Mouse (Mus musculus): ENCODE measurements around the gene Xbp1. TPM values are rescaled to one million over a fixed set of nuclear protein-coding genes. Genes with fewer than 3 reads are reported as not detected.

The Xbp1 gene
- polyA plus RNA-seq, 1 experiment from 2014 or later = 189 TPM

- no peak overlapping the region for H3K9ac ChIP-seq
- H3K27ac ChIP-seq = no peak overlapping the region
- no peak overlapping the region for H3K4me2 ChIP-seq
- H3K27me3 ChIP-seq = no peaks in the 10 kb centered on the region
- H3K36me3 ChIP-seq = no peaks in the 10 kb centered on the region
- no peak for ATAC-seq (replicated peaks; ENCODE audit: low FRiP score)
- H3K9me3 ChIP-seq (replicated peaks) = no peaks in the 10 kb centered on the region
- WGBS = 73% methylated on average over 12 of the region's 12 CpGs
- no peak overlapping the region for H3K4me3 ChIP-seq (replicated peaks)
- H3K4me1 ChIP-seq = peaks cover 14% of the 10 kb centered on the region
Measured at GRCm38 (mm10) chr11:5495286-5495832, 25.1 kb upstream of the Xbp1 start.

- no peak overlapping the region for H3K9ac ChIP-seq
- no peak for ATAC-seq (replicated peaks; ENCODE audit: low FRiP score)
- H3K4me1 ChIP-seq = peaks cover 14% of the 10 kb centered on the region
- H3K4me3 ChIP-seq (replicated peaks) = no peak overlapping the region
- no peaks in the 10 kb centered on the region for H3K27me3 ChIP-seq
- no peaks in the 10 kb centered on the region for H3K9me3 ChIP-seq (replicated peaks)
- 87% methylated on average over 5 of the region's 5 CpGs for WGBS
- H3K4me2 ChIP-seq = no peak overlapping the region
- no peaks in the 10 kb centered on the region for H3K36me3 ChIP-seq
- H3K27ac ChIP-seq = no peak overlapping the region
Measured at GRCm38 (mm10) chr11:5495906-5496305, 24.6 kb upstream of the Xbp1 start.

- H3K36me3 ChIP-seq = no peaks in the 10 kb centered on the region
- WGBS = 92% methylated on average over 13 of the region's 13 CpGs
- H3K9me3 ChIP-seq (replicated peaks) = no peaks in the 10 kb centered on the region
- H3K27ac ChIP-seq = no peak overlapping the region
- H3K4me1 ChIP-seq = peaks cover 14% of the 10 kb centered on the region
- no peak for ATAC-seq (replicated peaks; ENCODE audit: low FRiP score)
- H3K4me3 ChIP-seq (replicated peaks) = no peak overlapping the region
- no peaks in the 10 kb centered on the region for H3K27me3 ChIP-seq
- H3K4me2 ChIP-seq = no peak overlapping the region
- no peak overlapping the region for H3K9ac ChIP-seq
Measured at GRCm38 (mm10) chr11:5496559-5497248, 23.8 kb upstream of the Xbp1 start.

- H3K27me3 ChIP-seq = no peaks in the 10 kb centered on the region
- no peak for ATAC-seq (replicated peaks; ENCODE audit: low FRiP score)
- H3K9me3 ChIP-seq (replicated peaks) = no peaks in the 10 kb centered on the region
- 78% methylated on average over 9 of the region's 9 CpGs for WGBS
- no peak overlapping the region for H3K9ac ChIP-seq
- H3K36me3 ChIP-seq = no peaks in the 10 kb centered on the region
- H3K4me3 ChIP-seq (replicated peaks) = no peak overlapping the region
- H3K4me2 ChIP-seq = no peak overlapping the region
- peaks cover 14% of the 10 kb centered on the region for H3K4me1 ChIP-seq
- H3K27ac ChIP-seq = peak overlapping the region; percentile 79; the same call in 1 of the 2 replicates
Measured at GRCm38 (mm10) chr11:5498422-5498821, 22.0 kb upstream of the Xbp1 start.

GRCm38 (mm10) chr11:5498931-5499661 is 21.4 kb upstream of the Xbp1 start:
- peak; percentile 56; the same call in 1 of the 2 replicates for ATAC-seq (replicated peaks; ENCODE audit: low FRiP score)
- Histone ChIP-seq H3K27ac (peak overlapping the region; percentile 79), H3K4me2 (no peak overlapping the region), H3K9ac (no peak overlapping the region), H3K36me3 (no peaks in the 10 kb centered on the region), H3K4me1 (peaks cover 14% of the 10 kb centered on the region), H3K9me3 (replicated peaks) (no peaks in the 10 kb centered on the region), H3K4me3 (replicated peaks) (no peak overlapping the region), H3K27me3 (no peaks in the 10 kb centered on the region)
- 56% methylated on average over 13 of the region's 13 CpGs for WGBS

GRCm38 (mm10) chr11:5499961-5500644 is 20.4 kb upstream of the Xbp1 start:
- Histone ChIP-seq H3K9me3 (replicated peaks) (no peaks in the 10 kb centered on the region), H3K4me1 (peaks cover 14% of the 10 kb centered on the region), H3K36me3 (no peaks in the 10 kb centered on the region), H3K4me3 (replicated peaks) (no peak overlapping the region), H3K4me2 (no peak overlapping the region), H3K9ac (no peak overlapping the region), H3K27ac (no peak overlapping the region), H3K27me3 (no peaks in the 10 kb centered on the region)
- 87% methylated on average over 11 of the region's 11 CpGs for WGBS
- no peak for ATAC-seq (replicated peaks; ENCODE audit: low FRiP score)

- Histone ChIP-seq H3K4me2 (no peak overlapping the region), H3K4me3 (replicated peaks) (no peak overlapping the region), H3K4me1 (peaks cover 19% of the 10 kb centered on the region), H3K36me3 (no peaks in the 10 kb centered on the region), H3K27me3 (no peaks in the 10 kb centered on the region), H3K27ac (no peak overlapping the region), H3K9ac (no peak overlapping the region), H3K9me3 (replicated peaks) (no peaks in the 10 kb centered on the region)
- no peak for ATAC-seq (replicated peaks; ENCODE audit: low FRiP score)
- 76% methylated on average over 13 of the region's 13 CpGs for WGBS
Measured at GRCm38 (mm10) chr11:5500903-5501741, 19.3 kb upstream of the Xbp1 start.

- no peak overlapping the region for H3K4me2 ChIP-seq
- no peaks in the 10 kb centered on the region for H3K9me3 ChIP-seq (replicated peaks)
- H3K27ac ChIP-seq = no peak overlapping the region
- no peaks in the 10 kb centered on the region for H3K36me3 ChIP-seq
- no peaks in the 10 kb centered on the region for H3K27me3 ChIP-seq
- no peak for ATAC-seq (replicated peaks; ENCODE audit: low FRiP score)
- H3K4me3 ChIP-seq (replicated peaks) = no peak overlapping the region
- no peak overlapping the region for H3K9ac ChIP-seq
- H3K4me1 ChIP-seq = peaks cover 21% of the 10 kb centered on the region
- 83% methylated on average over 10 of the region's 10 CpGs for WGBS
Measured at GRCm38 (mm10) chr11:5502351-5503051, 18.0 kb upstream of the Xbp1 start.

- Histone ChIP-seq H3K9me3 (replicated peaks) (no peaks in the 10 kb centered on the region), H3K4me1 (peaks cover 12% of the 10 kb centered on the region; the same call in 1 of the 2 replicates), H3K36me3 (no peaks in the 10 kb centered on the region), H3K27me3 (no peaks in the 10 kb centered on the region), H3K4me2 (peak overlapping the region; percentile 40), H3K9ac (0 out of 2 replicates have a peak overlapping the region, but pooled peaks have one; percentile 11), H3K4me3 (replicated peaks) (peak overlapping the region; percentile 14), H3K27ac (peak overlapping the region; percentile 29)
- ATAC-seq (replicated peaks; ENCODE audit: low FRiP score) = peak; percentile 56; the same call in 1 of the 2 replicates
- WGBS = 15% methylated on average over 18 of the region's 18 CpGs
Measured at GRCm38 (mm10) chr11:5505856-5506575, 14.4 kb upstream of the Xbp1 start.

- Histone ChIP-seq H3K9me3 (replicated peaks) (no peaks in the 10 kb centered on the region), H3K4me2 (no peak overlapping the region), H3K9ac (no peak overlapping the region), H3K4me3 (replicated peaks) (no peak overlapping the region), H3K4me1 (peaks cover 12% of the 10 kb centered on the region; the same call in 1 of the 2 replicates), H3K27ac (no peak overlapping the region), H3K36me3 (no peaks in the 10 kb centered on the region), H3K27me3 (no peaks in the 10 kb centered on the region)
- WGBS = 79% methylated on average over 8 of the region's 8 CpGs
- no peak for ATAC-seq (replicated peaks; ENCODE audit: low FRiP score)
Measured at GRCm38 (mm10) chr11:5509215-5510098, 11.0 kb upstream of the Xbp1 start.

Measured in kidney, embryonic 15.5 days (tissue).